Mouse (Mus musculus): ENCODE measurements around the gene Pemt. TPM values are rescaled to one million over a fixed set of nuclear protein-coding genes. Genes with fewer than 3 reads are reported as not detected.

The Pemt gene
- total RNA-seq, 2 experiments from 2014 or later, result 5.5 to 11.1 TPM

GRCm38 (mm10) chr11:60057987-60058386, 11.7 kb upstream of the Pemt start:
- DNase-seq (ENCODE audit: low spot score in 2 of 2), result no peak

- DNase-seq (ENCODE audit: low spot score in 2 of 2), result no peak
Measured at GRCm38 (mm10) chr11:60056520-60056919, 10.2 kb upstream of the Pemt start.

GRCm38 (mm10) chr11:60048841-60049240, 2.6 kb upstream of the Pemt start:
- DNase-seq (ENCODE audit: low spot score in 2 of 2), result no peak

GRCm38 (mm10) chr11:60045676-60046057, 622 bp downstream of the Pemt start:
- DNase-seq (ENCODE audit: low spot score in 2 of 2), result no peak

GRCm38 (mm10) chr11:60044777-60045176, 1.5 kb downstream of the Pemt start:
- DNase-seq (ENCODE audit: low spot score in 2 of 2), result no peak

GRCm38 (mm10) chr11:60042277-60042676, 4.0 kb downstream of the Pemt start:
- no peak for DNase-seq (ENCODE audit: low spot score in 2 of 2)

GRCm38 (mm10) chr11:60036537-60037220, 9.6 kb downstream of the Pemt start:
- no peak for DNase-seq (ENCODE audit: low spot score in 2 of 2)

- no peak for DNase-seq (ENCODE audit: low spot score in 2 of 2)
Measured at GRCm38 (mm10) chr11:60034911-60035400, 11.3 kb downstream of the Pemt start.

- DNase-seq (ENCODE audit: low spot score in 2 of 2), result no peak
Measured at GRCm38 (mm10) chr11:60034293-60034692, 12.0 kb downstream of the Pemt start.

GRCm38 (mm10) chr11:60032586-60033430, 13.5 kb downstream of the Pemt start:
- no peak for DNase-seq (ENCODE audit: low spot score in 2 of 2)

GRCm38 (mm10) chr11:60030747-60031331, 15.4 kb downstream of the Pemt start:
- DNase-seq (ENCODE audit: low spot score in 2 of 2), result no peak

- no peak for DNase-seq (ENCODE audit: low spot score in 2 of 2)
Measured at GRCm38 (mm10) chr11:60029976-60030375, 16.3 kb downstream of the Pemt start.

GRCm38 (mm10) chr11:60027913-60028875, 18.1 kb downstream of the Pemt start:
- peak; percentile 24 to 30 for DNase-seq (ENCODE audit: low spot score in 2 of 2)

- peak; percentile 83 to 85 for DNase-seq (ENCODE audit: low spot score in 2 of 2)
Measured at GRCm38 (mm10) chr11:60027272-60027671, 19.0 kb downstream of the Pemt start.

GRCm38 (mm10) chr11:60026166-60026565, 20.1 kb downstream of the Pemt start:
- no peak for DNase-seq (ENCODE audit: low spot score in 2 of 2)

GRCm38 (mm10) chr11:60021201-60021600, 25.1 kb downstream of the Pemt start:
- DNase-seq (ENCODE audit: low spot score in 2 of 2), result no peak

- DNase-seq (ENCODE audit: low spot score in 2 of 2), result no peak
Measured at GRCm38 (mm10) chr11:60016726-60017125, 29.6 kb downstream of the Pemt start.

- no peak for DNase-seq (ENCODE audit: low spot score in 2 of 2)
Measured at GRCm38 (mm10) chr11:60011516-60011915, 34.8 kb downstream of the Pemt start.

- no peak for DNase-seq (ENCODE audit: low spot score in 2 of 2)
Measured at GRCm38 (mm10) chr11:60009451-60009850, 36.8 kb downstream of the Pemt start.

GRCm38 (mm10) chr11:60005866-60006265, 40.4 kb downstream of the Pemt start:
- DNase-seq (ENCODE audit: low spot score in 2 of 2), result no peak

- DNase-seq (ENCODE audit: low spot score in 2 of 2), result no peak
Measured at GRCm38 (mm10) chr11:60004716-60005115, 41.6 kb downstream of the Pemt start.
